Mouse (Mus musculus): Measurements from ENCODE around the gene Fgg.

DNA sequence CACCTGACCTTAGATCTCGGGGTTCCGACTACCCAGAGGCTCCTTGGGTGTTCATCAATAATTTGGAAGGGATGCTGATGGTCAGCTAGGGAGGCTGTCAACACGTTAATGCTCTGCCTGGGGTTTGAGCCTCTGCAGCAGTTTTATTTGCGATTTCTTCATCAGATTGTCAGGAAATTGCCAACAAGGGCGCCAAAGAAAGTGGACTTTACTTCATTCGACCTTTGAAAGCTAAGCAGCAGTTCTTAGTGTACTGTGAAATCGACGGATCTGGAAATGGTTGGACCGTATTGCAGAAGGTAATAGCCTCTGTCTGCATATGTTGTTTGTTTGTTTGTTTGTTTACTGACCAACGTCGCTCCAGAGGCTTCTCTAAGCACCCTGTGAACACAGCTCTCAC is 2.8 kb downstream of the Fgg start:
- no peak for TF ChIP-seq CTCF (IDR thresholded peaks at IDR 0.05; ENCODE audit: borderline replicate concordance, insufficient read depth, low read length)
- no peak for TF ChIP-seq POLR2A (IDR thresholded peaks at IDR 0.05; ENCODE audit: low read depth, low read length)
